Mouse (Mus musculus): ENCODE data around the gene Fsd1l. TPM values are rescaled to one million over a fixed set of nuclear protein-coding genes. Genes with fewer than 3 reads are reported as not detected.
"Not testable (repeated sequence)": the region's sequence is repeated elsewhere in the genome, so short reads cannot be mapped to it uniquely, and the experiment has no call there.

Gene Fsd1l
- polyA plus RNA-seq, 1 experiment from 2014 or later, result 0.96 TPM

DNA sequence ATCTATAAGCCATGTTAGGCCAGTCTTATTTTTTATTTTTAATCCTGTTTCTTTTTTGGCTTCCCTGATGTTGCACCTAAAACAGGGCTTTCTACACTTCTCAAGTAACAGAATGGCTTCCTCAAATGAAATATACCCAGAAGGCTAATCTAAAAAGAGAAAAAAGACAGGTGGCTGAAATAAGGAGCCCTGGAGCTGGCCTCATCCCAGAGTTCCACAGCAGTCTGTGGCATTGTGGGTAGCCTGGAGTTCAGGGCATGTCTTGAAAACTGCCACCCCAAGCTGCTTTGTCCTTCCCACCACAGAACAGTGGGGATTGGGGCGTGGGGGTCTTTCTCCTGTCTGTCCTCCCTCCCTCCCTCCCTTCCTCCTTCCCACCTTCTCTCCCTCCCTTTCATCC, 60.1 kb downstream of the Fsd1l start:
- TF ChIP-seq CTCF (IDR thresholded peaks at IDR 0.05; ENCODE audit: low read depth), result no peak
- no peak for TF ChIP-seq EP300 (IDR thresholded peaks at IDR 0.05; ENCODE audit: low read depth)
- Histone ChIP-seq H3K36me3 (replicated peaks; ENCODE audit: insufficient read depth, low read length) (0 out of 2 replicates have a peak, but pooled peaks cover 2% of the 10 kb centered on the region), H3K27ac (ENCODE audit: low read depth) (no peak overlapping the region), H3K27me3 (ENCODE audit: insufficient read depth, low read length) (no peaks in the 10 kb centered on the region), H3K9ac (replicated peaks) (no peak overlapping the region), H3K4me1 (ENCODE audit: insufficient read depth) (no peaks in the 10 kb centered on the region), H3K4me2 (ENCODE audit: low read depth, low read length) (no peak overlapping the region), H3K4me3 (ENCODE audit: low read depth, low read length) (no peak overlapping the region), H3K9me3 (ENCODE audit: low read length) (no peaks in the 10 kb centered on the region)
- no peak for DNase-seq
- no peak for ATAC-seq
- WGBS (ENCODE audit: insufficient replicate concordance), result 70% methylated on average over 1 of the region's 1 CpGs

- ATAC-seq, result not testable (repeated sequence)
Observed at GRCm38 (mm10) chr4:53709166-53709565, 77.9 kb downstream of the Fsd1l start.

GRCm38 (mm10) chr4:53710021-53710420, 78.8 kb downstream of the Fsd1l start:
- no peaks in the 10 kb centered on the region for H3K9me3 ChIP-seq (ENCODE audit: low read length)
- no peak for TF ChIP-seq CTCF (IDR thresholded peaks at IDR 0.05; ENCODE audit: low read depth)
- no peak for TF ChIP-seq EP300 (IDR thresholded peaks at IDR 0.05; ENCODE audit: low read depth)
- H3K4me3 ChIP-seq (ENCODE audit: low read depth, low read length), result no peak overlapping the region
- no peaks in the 10 kb centered on the region for H3K27me3 ChIP-seq (ENCODE audit: insufficient read depth, low read length)
- WGBS (ENCODE audit: insufficient replicate concordance), result 70% methylated on average over 2 of the region's 2 CpGs
- H3K36me3 ChIP-seq (replicated peaks; ENCODE audit: insufficient read depth, low read length), result no peaks in the 10 kb centered on the region
- H3K9ac ChIP-seq (replicated peaks), result no peak overlapping the region
- peaks cover 6% of the 10 kb centered on the region for H3K4me1 ChIP-seq (ENCODE audit: insufficient read depth)
- no peak overlapping the region for H3K4me2 ChIP-seq (ENCODE audit: low read depth, low read length)
- no peak overlapping the region for H3K27ac ChIP-seq (ENCODE audit: low read depth)
- no peak for DNase-seq
- ATAC-seq, result no peak

More at GRCm38 (mm10) chr4:53709166-53709565, 77.9 kb downstream of the Fsd1l start:
- H3K4me1 ChIP-seq (ENCODE audit: insufficient read depth); DNase-seq; H3K4me2 ChIP-seq (ENCODE audit: low read depth, low read length); H3K9ac ChIP-seq (replicated peaks); H3K27me3 ChIP-seq (ENCODE audit: insufficient read depth, low read length); H3K9me3 ChIP-seq (ENCODE audit: low read length); H3K36me3 ChIP-seq (replicated peaks; ENCODE audit: insufficient read depth, low read length); H3K4me3 ChIP-seq (ENCODE audit: low read depth, low read length); H3K27ac ChIP-seq (ENCODE audit: low read depth): not testable (repeated sequence)

- H3K9me3 ChIP-seq (ENCODE audit: low read length), result no peaks in the 10 kb centered on the region
- H3K9ac ChIP-seq (replicated peaks), result no peak overlapping the region
- H3K4me2 ChIP-seq (ENCODE audit: low read depth, low read length), result no peak overlapping the region
- ATAC-seq (no peak), DNase-seq (no peak)
- H3K4me3 ChIP-seq (ENCODE audit: low read depth, low read length), result no peak overlapping the region
- H3K4me1 ChIP-seq (ENCODE audit: insufficient read depth), result peaks cover 7% of the 10 kb centered on the region
- TF ChIP-seq EP300 (IDR thresholded peaks at IDR 0.05; ENCODE audit: low read depth) (no peak), CTCF (IDR thresholded peaks at IDR 0.05; ENCODE audit: low read depth) (no peak)
- H3K36me3 ChIP-seq (replicated peaks; ENCODE audit: insufficient read depth, low read length), result no peaks in the 10 kb centered on the region
- 81% methylated on average over 6 of the region's 6 CpGs for WGBS (ENCODE audit: insufficient replicate concordance)
- no peak overlapping the region for H3K27ac ChIP-seq (ENCODE audit: low read depth)
- no peaks in the 10 kb centered on the region for H3K27me3 ChIP-seq (ENCODE audit: insufficient read depth, low read length)
Observed at GRCm38 (mm10) chr4:53710555-53711328, 79.5 kb downstream of the Fsd1l start.

GRCm38 (mm10) chr4:53713704-53714050, 82.4 kb downstream of the Fsd1l start, which contains the start of gene Fktn:
Gene Fktn (plus strand): TSS chr4:53713998.
- no peak for TF ChIP-seq EP300 (IDR thresholded peaks at IDR 0.05; ENCODE audit: low read depth)
- TF ChIP-seq CTCF (IDR thresholded peaks at IDR 0.05; ENCODE audit: low read depth), result no peak

GRCm38 (mm10) chr4:53714051-53714814, 83.0 kb downstream of the Fsd1l start:
- WGBS (ENCODE audit: insufficient replicate concordance), result 6% methylated on average over 58 of the region's 58 CpGs
- no peaks in the 10 kb centered on the region for H3K9me3 ChIP-seq (ENCODE audit: low read length)
- TF ChIP-seq CTCF (IDR thresholded peaks at IDR 0.05; ENCODE audit: low read depth) (no peak), EP300 (IDR thresholded peaks at IDR 0.05; ENCODE audit: low read depth) (no peak)
- H3K4me3 ChIP-seq (ENCODE audit: low read depth, low read length), result peak overlapping the region; percentile 78
- H3K4me2 ChIP-seq (ENCODE audit: low read depth, low read length), result peak overlapping the region; percentile 90
- H3K27ac ChIP-seq (ENCODE audit: low read depth), result peak overlapping the region; percentile 76
- H3K9ac ChIP-seq (replicated peaks), result peak overlapping the region; percentile 78
- no peaks in the 10 kb centered on the region for H3K36me3 ChIP-seq (replicated peaks; ENCODE audit: insufficient read depth, low read length)
- H3K4me1 ChIP-seq (ENCODE audit: insufficient read depth), result peaks cover 7% of the 10 kb centered on the region
- no peaks in the 10 kb centered on the region for H3K27me3 ChIP-seq (ENCODE audit: insufficient read depth, low read length)
- ATAC-seq (peak; percentile 95), DNase-seq (peak; percentile 92)

More at GRCm38 (mm10) chr4:53713704-53714050, 82.4 kb downstream of the Fsd1l start, which contains the start of gene Fktn:
- Histone ChIP-seq H3K9me3 (ENCODE audit: low read length) (no peaks in the 10 kb centered on the region), H3K36me3 (replicated peaks; ENCODE audit: insufficient read depth, low read length) (no peaks in the 10 kb centered on the region), H3K4me3 (ENCODE audit: low read depth, low read length) (peak within 1 kb of the TSS; percentile 78), H3K27me3 (ENCODE audit: insufficient read depth, low read length) (no peaks in the 10 kb centered on the region), H3K27ac (ENCODE audit: low read depth) (peak within 1 kb of the TSS; percentile 76), H3K4me1 (ENCODE audit: insufficient read depth) (peaks cover 7% of the 10 kb centered on the region), H3K9ac (replicated peaks) (peak within 1 kb of the TSS; percentile 78), H3K4me2 (ENCODE audit: low read depth, low read length) (peak within 1 kb of the TSS; percentile 90)
- no peak for DNase-seq
- 5% methylated on average over 7 of the region's 7 CpGs for WGBS (ENCODE audit: insufficient replicate concordance)
- ATAC-seq, result peak; percentile 66
